Mouse (Mus musculus) spleen, adult 2 months (tissue): ENCODE results near the gene Chrng. TPM values are rescaled to one million over a fixed set of nuclear protein-coding genes. Genes with fewer than 3 reads are reported as not detected.

ENCODE experiments used
- DNase-seq, 2 experiments: peaks; one replicate each; pipeline versions ENCODE4 v3.0.0 to v3.0.0-alpha.2; 2012 to 2021; ENCODE audit warnings: low spot score in 2 of 2, low read depth in 1 of 2
- H3K27ac ChIP-seq: fragments of 200-500 bp; 2 replicates; pipeline ENCODE4 v1.5.1; 2012; ENCODE audit warnings: low read length, inconsistent platforms; ENCODE audit not compliant: insufficient read depth
- H3K27me3 ChIP-seq: fragments of 200-500 bp; 2 replicates; pipeline ENCODE4 v1.6.1; 2012; ENCODE audit warnings: mild to moderate bottlenecking, moderate library complexity, low read length, inconsistent platforms; ENCODE audit not compliant: control insufficient read depth, insufficient read depth
- H3K36me3 ChIP-seq: fragments of 200-500 bp; 2 replicates; pipeline ENCODE4 v1.6.1; 2012; ENCODE audit warnings: mild to moderate bottlenecking, low read length, inconsistent platforms; ENCODE audit not compliant: control insufficient read depth, insufficient read depth
- H3K4me1 ChIP-seq: fragments of 200-500 bp; 2 replicates; pipeline ENCODE4 v1.6.1; 2011; ENCODE audit warnings: inconsistent platforms; ENCODE audit not compliant: control insufficient read depth, insufficient read depth, insufficient read length
- H3K4me3 ChIP-seq: fragments of 200-500 bp; 2 replicates; pipeline ENCODE4 v1.5.1; 2011; ENCODE audit warnings: mild to moderate bottlenecking, inconsistent platforms; ENCODE audit not compliant: insufficient read depth, insufficient read length; ENCODE audit errors: extremely low read depth
- CTCF ChIP-seq: fragments of 200-500 bp; IDR thresholded peaks from 2 replicates; pipeline ENCODE4 v1.5.1; 2011; ENCODE audit warnings: mild to moderate bottlenecking, inconsistent platforms; ENCODE audit not compliant: insufficient read depth, insufficient read length, insufficient replicate concordance; ENCODE audit errors: extremely low read depth
- POLR2A ChIP-seq: fragments of 200-500 bp; IDR thresholded peaks from 2 replicates; pipeline ENCODE4 v1.6.1; 2011; ENCODE audit warnings: low read depth, low read length, inconsistent platforms
- WGBS: fragments of 180-500 bp; shearing (Covaris S2); methylation state at CpG from one replicate; pipeline ENCODE4 v1.1.7; 2018; 5-methylcytosine and 5-hydroxymethylcytosine counted together
- polyA plus RNA-seq: library from polyadenylated mRNA; depleted of rRNA; stranded (reverse); fragments of >200 nt; gene quantifications from 2 replicates; pipeline ENCODE4 v1.2.3, GENCODE M21; 2012

The Chrng gene
- polyA plus RNA-seq, 1 experiment = not detected

DNA sequence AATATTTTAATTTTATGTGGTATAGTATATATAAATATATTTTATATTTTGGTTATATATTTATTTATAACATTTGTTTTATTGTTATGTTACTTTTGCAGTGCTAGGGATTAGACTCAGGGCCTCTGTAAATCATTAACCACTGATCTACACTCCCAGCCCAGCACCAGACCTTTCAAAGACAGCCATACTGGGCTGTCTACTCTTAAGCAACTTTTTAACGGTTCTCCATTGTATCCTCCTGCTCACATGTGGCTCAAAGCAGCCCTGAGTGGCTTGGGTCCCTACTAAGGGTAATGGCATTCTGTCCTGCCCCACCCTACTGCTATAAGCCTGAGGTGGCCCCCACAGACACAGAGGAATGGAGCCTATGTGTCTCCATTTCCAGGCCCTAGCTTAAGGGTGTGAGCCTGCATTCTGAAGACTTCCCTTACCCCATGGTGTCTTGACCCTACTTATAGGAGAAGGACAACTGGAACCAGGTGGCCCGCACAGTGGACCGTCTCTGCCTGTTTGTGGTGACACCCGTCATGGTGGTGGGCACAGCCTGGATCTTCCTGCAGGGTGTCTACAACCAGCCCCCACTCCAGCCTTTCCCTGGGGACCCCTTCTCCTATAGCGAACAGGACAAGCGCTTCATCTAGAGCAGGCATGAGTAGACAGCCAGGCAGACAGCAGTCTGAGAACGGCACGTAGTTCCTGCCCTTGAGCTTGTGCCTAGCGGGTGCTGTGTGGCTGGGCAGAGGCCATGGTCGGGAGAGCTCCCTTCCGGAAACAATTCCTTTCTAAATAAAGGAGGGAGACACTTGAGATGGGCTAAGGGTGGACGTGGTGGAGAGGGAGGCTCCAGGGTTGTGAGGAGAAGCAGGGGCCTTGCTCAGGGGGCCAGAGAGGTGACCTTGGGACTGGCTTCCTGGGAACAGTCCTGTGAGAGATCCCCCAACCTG lies 6.1 kb upstream of the Chrng start:
- no peak overlapping the region for H3K27ac ChIP-seq
- WGBS = 71% methylated on average over 12 of the region's 12 CpGs
- H3K4me1 ChIP-seq = no peaks in the 10 kb centered on the region
- no peak overlapping the region for H3K4me3 ChIP-seq
- TF ChIP-seq POLR2A = no peak
- no peaks in the 10 kb centered on the region for H3K27me3 ChIP-seq
- DNase-seq = no peak
- H3K36me3 ChIP-seq = no peaks in the 10 kb centered on the region

GRCm38 (mm10) chr1:87200811-87201210 lies 3.6 kb upstream of the Chrng start:
- WGBS = 57% methylated on average over 2 of the region's 2 CpGs
- Histone ChIP-seq H3K4me3 (no peak overlapping the region), H3K27ac (no peak overlapping the region), H3K27me3 (no peaks in the 10 kb centered on the region), H3K36me3 (no peaks in the 10 kb centered on the region), H3K4me1 (no peaks in the 10 kb centered on the region)
- TF ChIP-seq CTCF (no peak), POLR2A (no peak)
- DNase-seq = no peak

DNA sequence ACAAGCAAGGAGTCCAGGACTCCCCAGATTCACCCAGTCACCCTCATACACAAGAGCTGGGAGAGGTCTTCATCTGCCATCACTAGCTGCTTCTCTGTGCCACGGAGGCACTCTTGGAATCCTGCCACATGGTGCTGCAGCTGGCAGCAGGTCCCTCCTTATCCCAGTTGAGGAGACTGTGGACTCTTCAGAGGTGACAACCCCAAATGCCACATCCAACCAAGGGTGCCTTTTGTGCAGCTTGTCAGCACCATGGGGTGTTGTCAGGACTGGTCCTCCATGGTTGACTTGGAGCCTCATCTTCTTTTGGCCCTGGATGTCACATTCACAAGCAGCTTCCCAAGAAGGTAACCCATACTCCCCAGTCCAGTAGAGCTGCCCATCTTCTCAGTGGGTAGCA lies 2.6 kb upstream of the Chrng start:
- TF ChIP-seq CTCF (no peak), POLR2A (no peak)
- Histone ChIP-seq H3K36me3 (no peaks in the 10 kb centered on the region), H3K4me1 (no peaks in the 10 kb centered on the region), H3K27me3 (no peaks in the 10 kb centered on the region; the same call in 1 of the 2 replicates), H3K4me3 (no peak overlapping the region), H3K27ac (no peak overlapping the region)
- no peak for DNase-seq
- 39% methylated on average over 1 of the region's 1 CpGs for WGBS

DNA sequence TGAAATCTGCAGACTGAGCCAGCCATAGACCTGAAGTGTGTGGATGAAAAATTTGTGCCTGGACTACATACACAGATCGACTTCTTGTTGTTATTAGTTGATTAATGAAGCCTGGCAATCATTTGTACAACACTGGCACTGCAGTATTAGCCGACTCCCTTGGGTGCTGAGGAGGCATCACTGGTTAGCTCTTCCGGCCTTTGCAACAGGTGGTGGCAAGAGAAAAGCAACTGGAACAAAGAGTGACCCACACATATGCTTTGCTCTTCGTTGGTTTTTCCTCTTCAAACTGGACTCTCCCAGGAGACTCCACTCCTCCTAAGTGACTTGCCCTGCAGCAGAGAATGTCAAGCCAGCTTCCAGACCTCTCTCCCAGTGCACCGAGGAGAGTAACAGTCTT lies 678 bp upstream of the Chrng start:
- no peaks in the 10 kb centered on the region; the same call in 1 of the 2 replicates for H3K27me3 ChIP-seq
- 84% methylated on average over 5 of the region's 5 CpGs for WGBS
- H3K36me3 ChIP-seq = no peaks in the 10 kb centered on the region
- no peak overlapping the region for H3K4me3 ChIP-seq
- TF ChIP-seq POLR2A = no peak
- TF ChIP-seq CTCF = no peak
- H3K4me1 ChIP-seq = no peaks in the 10 kb centered on the region
- DNase-seq = no peak
- H3K27ac ChIP-seq = no peak overlapping the region

DNA sequence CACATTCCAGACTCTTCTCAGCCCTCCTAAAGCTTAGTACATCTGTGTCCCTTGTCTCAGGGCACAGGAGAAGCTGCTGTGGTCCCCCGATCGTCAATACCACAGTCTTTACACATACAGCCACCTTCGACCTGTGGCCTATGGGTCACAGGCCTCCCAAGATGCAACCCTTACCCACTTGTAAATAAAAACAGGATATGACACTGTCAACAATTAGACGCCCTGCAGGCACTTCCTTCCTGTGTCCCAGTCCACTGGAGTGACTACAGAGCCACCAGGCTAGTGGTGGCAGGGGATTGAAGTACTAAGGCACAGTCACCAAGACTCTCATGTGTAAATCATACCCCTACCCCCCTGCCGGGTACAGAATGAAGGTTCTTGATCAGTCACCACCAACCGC lies 581 bp downstream of the Chrng start:
- H3K36me3 ChIP-seq = no peaks in the 10 kb centered on the region
- 54% methylated on average over 6 of the region's 6 CpGs for WGBS
- H3K4me3 ChIP-seq = no peak overlapping the region
- no peaks in the 10 kb centered on the region; the same call in 1 of the 2 replicates for H3K27me3 ChIP-seq
- no peaks in the 10 kb centered on the region for H3K4me1 ChIP-seq
- no peak for DNase-seq
- no peak for TF ChIP-seq CTCF
- no peak for TF ChIP-seq POLR2A
- no peak overlapping the region for H3K27ac ChIP-seq

DNA sequence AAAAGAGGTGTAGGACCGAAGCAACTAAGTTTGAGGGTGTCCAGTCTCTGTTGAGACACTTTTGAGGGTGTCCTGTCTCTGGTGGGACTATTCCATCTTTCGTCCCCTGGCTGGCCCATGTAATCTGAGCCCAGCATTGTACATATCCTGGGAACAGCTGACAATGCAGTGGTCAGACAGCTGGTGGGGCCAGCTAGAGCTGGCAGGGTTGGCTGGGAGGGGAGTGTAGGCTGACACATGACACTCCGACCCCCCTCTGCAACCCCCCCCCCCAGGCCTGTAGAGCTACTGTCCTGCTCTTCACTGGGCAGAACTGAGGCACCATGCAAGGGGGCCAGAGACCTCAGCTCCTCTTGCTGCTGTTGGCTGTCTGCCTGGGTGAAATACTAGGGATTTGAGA lies 1.0 kb downstream of the Chrng start:
- 58% methylated on average over 3 of the region's 3 CpGs for WGBS
- Histone ChIP-seq H3K27me3 (no peaks in the 10 kb centered on the region; the same call in 1 of the 2 replicates), H3K4me1 (no peaks in the 10 kb centered on the region), H3K36me3 (no peaks in the 10 kb centered on the region), H3K27ac (no peak overlapping the region), H3K4me3 (no peak overlapping the region)
- no peak for DNase-seq
- no peak for TF ChIP-seq POLR2A
- TF ChIP-seq CTCF = no peak

- DNase-seq = no peak
- no peak overlapping the region for H3K4me3 ChIP-seq
- TF ChIP-seq POLR2A (no peak), CTCF (peak; percentile 7; the same call in 1 of the 2 replicates)
- whole genome bisulfite sequencing = 28% methylated on average over 17 of the region's 17 CpGs
- H3K27me3 ChIP-seq = no peaks in the 10 kb centered on the region; the same call in 1 of the 2 replicates
- H3K27ac ChIP-seq = no peak overlapping the region
- H3K4me1 ChIP-seq = no peaks in the 10 kb centered on the region
- no peaks in the 10 kb centered on the region for H3K36me3 ChIP-seq
These were observed 1.9 kb downstream of the Chrng start for GRCm38 (mm10) chr1:87206339-87206738.
